Mouse (Mus musculus): ENCODE results near the gene Tmem170. TPM values are rescaled to one million over a fixed set of nuclear protein-coding genes. Genes with fewer than 3 reads are reported as not detected.

Gene Tmem170
- total RNA-seq, 4 experiments from 2014 or later: 3.4 to 4.1 (median 3.6) TPM

- no peak for DNase-seq (ENCODE audit: low spot score in 2 of 2)
Measured at GRCm38 (mm10) chr8:111818556-111818955, 58.0 kb downstream of the Tmem170 start.

GRCm38 (mm10) chr8:111815078-111815477 is 61.5 kb downstream of the Tmem170 start:
- no peak for DNase-seq (ENCODE audit: low spot score in 2 of 2)

- DNase-seq (ENCODE audit: low spot score in 2 of 2): no peak
Measured at GRCm38 (mm10) chr8:111813818-111814217, 62.7 kb downstream of the Tmem170 start.

Other genes starting within 250 kb of the Tmem170 start
- gene Ldhd, start 246.4 kb downstream of the Tmem170 start, total RNA-seq (2022): 10 to 100 TPM; 10.6 to 11.4 (median 10.8) TPM
- 10 to 100 TPM; 22.1 to 25.2 (median 24.1) TPM for gene Zfp1, start 233.3 kb downstream of the Tmem170 start, total RNA-seq (2022)
- not detected for gene Ctrb1, start 185.7 kb downstream of the Tmem170 start, total RNA-seq (2022)
- 10 to 100 TPM; 49.4 to 54.6 (median 53.5) TPM for gene Bcar1, start 132.9 kb downstream of the Tmem170 start, total RNA-seq (2022)
- 10 to 100 TPM; 67.7 to 86.2 (median 79.4) TPM for gene Cfdp1, start 22.5 kb downstream of the Tmem170 start, total RNA-seq (2022)
- under 1 TPM; 0.30 to 0.80 (median 0.53) TPM for gene Chst5, start 33.7 kb upstream of the Tmem170 start, total RNA-seq (2022)
- 10 to 100 TPM; 11.6 to 13.2 (median 12.5) TPM for gene Tmem231, start 57.1 kb upstream of the Tmem170 start, total RNA-seq (2022)
- 100 to 1,000 TPM; 211 to 236 (median 227) TPM for gene Gabarapl2, start 64.0 kb upstream of the Tmem170 start, total RNA-seq (2022)
- 1 to 10 TPM; 5.3 to 8.0 (median 5.9) TPM for gene Adat1, start 115.6 kb upstream of the Tmem170 start, total RNA-seq (2022)
- gene Kars, start 134.6 kb upstream of the Tmem170 start, total RNA-seq (2022): 10 to 100 TPM; 80.3 to 90.3 (median 84.7) TPM
- 10 to 100 TPM; 38.9 to 42.5 (median 40.4) TPM for gene Terf2ip, start 134.6 kb upstream of the Tmem170 start, total RNA-seq (2022)
- gene Gm6793, start 138.3 kb upstream of the Tmem170 start, total RNA-seq (2022): under 1 TPM in 1 of 4 experiments, not detected in 3; 0.30 TPM